Mouse (Mus musculus) limb, embryonic 10.5 days (tissue): ENCODE results near the gene Wap. TPM values are rescaled to one million over a fixed set of nuclear protein-coding genes. Genes with fewer than 3 reads are reported as not detected.
A peak's percentile ranks its signal among the peaks of the same experiment; 100 is the strongest.

Experiments used
- DNase-seq: peaks from one replicate; pipeline ENCODE4 v3.0.0-alpha.2; 2017; ENCODE audit warnings: low spot score
- H3K27ac ChIP-seq: fragments of 300-500 bp; sonication (generic); 2 replicates; pipeline ENCODE4 v1.5.1; 2016; ENCODE audit warnings: mild to moderate bottlenecking
- H3K27me3 ChIP-seq: fragments of 300-500 bp; sonication (generic); 2 replicates; pipeline ENCODE4 v1.6.1; 2016; ENCODE audit warnings: low read depth, mild to moderate bottlenecking; ENCODE audit not compliant: poor library complexity, severe bottlenecking
- H3K36me3 ChIP-seq: fragments of 300-500 bp; sonication (generic); 2 replicates; pipeline ENCODE4 v1.6.1; 2016; ENCODE audit warnings: mild to moderate bottlenecking, moderate library complexity
- H3K4me1 ChIP-seq: fragments of 300-500 bp; sonication (generic); 2 replicates; pipeline ENCODE4 v1.6.1; 2016
- H3K4me3 ChIP-seq: fragments of 300-500 bp; sonication (generic); 2 replicates; pipeline ENCODE4 v1.5.1; 2016; ENCODE audit warnings: mild to moderate bottlenecking, moderate library complexity
- H3K9me3 ChIP-seq: fragments of 300-500 bp; sonication (generic); replicated peaks from 2 replicates; pipeline ENCODE4 v1.6.1; 2016; ENCODE audit warnings: mild to moderate bottlenecking
- WGBS: fragments of 180-500 bp; shearing (Covaris S2); methylation state at CpG from one replicate; pipeline ENCODE4 v1.1.7; 2016; 5-methylcytosine and 5-hydroxymethylcytosine counted together
- polyA plus RNA-seq: library from polyadenylated mRNA; unstranded; fragments of >200 nt; fragmentation: Nextera tagmentation; extraction: Ambion mirVana; gene quantifications from 2 replicates; pipeline ENCODE4 v1.2.1, GENCODE M21; 2016

Gene Wap
- polyA plus RNA-seq, result not detected in 2 replicates

- H3K27ac ChIP-seq, result no peak within 1 kb of the TSS
- no peaks in the 10 kb centered on the region; the same call in 1 of the 2 replicates for H3K4me1 ChIP-seq
- H3K4me3 ChIP-seq, result no peak within 1 kb of the TSS
- no peaks in the 10 kb centered on the region for H3K36me3 ChIP-seq
- H3K9me3 ChIP-seq, result no peaks in the 10 kb centered on the region
- DNase-seq, result no peak
- H3K27me3 ChIP-seq, result no peaks in the 10 kb centered on the region
- 87% methylated on average over 4 of the region's 4 CpGs for WGBS
Observed at GRCm38 (mm10) chr11:6638537-6638936, at the start of gene Wap. Wap (minus strand) TSS chr11:6638637.

- WGBS, result 76% methylated on average over 3 of the region's 3 CpGs
- no peaks in the 10 kb centered on the region for H3K36me3 ChIP-seq
- H3K4me1 ChIP-seq, result peaks cover 10% of the 10 kb centered on the region
- no peaks in the 10 kb centered on the region for H3K9me3 ChIP-seq
- no peak overlapping the region for H3K4me3 ChIP-seq
- no peak for DNase-seq
- H3K27me3 ChIP-seq, result no peaks in the 10 kb centered on the region
- no peak overlapping the region for H3K27ac ChIP-seq
Observed at GRCm38 (mm10) chr11:6684741-6685140, 46.3 kb upstream of the Wap start.

DNA sequence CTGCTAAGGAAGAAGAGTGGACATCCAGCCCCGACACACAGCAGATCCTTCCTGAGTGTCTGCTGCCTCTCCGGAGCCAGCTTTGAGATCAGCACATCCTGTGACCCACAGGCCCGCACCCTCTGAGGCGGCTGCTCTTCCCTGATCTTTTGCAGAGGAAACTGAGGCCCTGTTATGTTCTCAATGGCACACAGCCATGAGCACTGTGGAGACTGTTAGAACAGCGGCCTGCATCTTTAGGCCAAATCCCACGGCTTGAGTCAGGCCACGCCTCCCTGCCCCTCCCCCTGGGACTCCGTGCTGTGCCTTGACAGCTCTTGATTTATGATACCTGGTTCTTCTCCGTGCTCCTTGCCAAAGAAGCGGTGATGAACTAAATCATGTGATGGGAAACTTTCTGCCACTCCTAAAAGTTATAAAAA is 42.0 kb upstream of the Wap start:
- Histone ChIP-seq H3K4me3 (no peak overlapping the region; the same call in 1 of the 2 replicates), H3K36me3 (no peaks in the 10 kb centered on the region), H3K4me1 (peaks cover 11% of the 10 kb centered on the region), H3K27ac (peak overlapping the region; percentile 76), H3K27me3 (no peaks in the 10 kb centered on the region), H3K9me3 (no peaks in the 10 kb centered on the region)
- 25% methylated on average over 10 of the region's 10 CpGs for WGBS
- DNase-seq, result peak; percentile 65

GRCm38 (mm10) chr11:6679694-6680396 is 41.4 kb upstream of the Wap start:
- Histone ChIP-seq H3K9me3 (no peaks in the 10 kb centered on the region), H3K4me1 (peaks cover 11% of the 10 kb centered on the region), H3K4me3 (no peak overlapping the region), H3K27ac (peak overlapping the region; percentile 76), H3K36me3 (no peaks in the 10 kb centered on the region), H3K27me3 (no peaks in the 10 kb centered on the region)
- 75% methylated on average over 17 of the region's 17 CpGs for WGBS
- DNase-seq, result no peak

- Histone ChIP-seq H3K27me3 (no peaks in the 10 kb centered on the region), H3K36me3 (no peaks in the 10 kb centered on the region), H3K27ac (no peak overlapping the region), H3K4me1 (peaks cover 11% of the 10 kb centered on the region), H3K4me3 (no peak overlapping the region), H3K9me3 (no peaks in the 10 kb centered on the region)
- DNase-seq, result no peak
- WGBS, result 31% methylated on average over 7 of the region's 7 CpGs
Observed at GRCm38 (mm10) chr11:6677530-6677929, 39.1 kb upstream of the Wap start.

GRCm38 (mm10) chr11:6676641-6677040 is 38.2 kb upstream of the Wap start:
- H3K9me3 ChIP-seq, result no peaks in the 10 kb centered on the region
- H3K4me3 ChIP-seq, result no peak overlapping the region
- 86% methylated on average over 9 of the region's 9 CpGs for WGBS
- H3K4me1 ChIP-seq, result peaks cover 11% of the 10 kb centered on the region
- H3K36me3 ChIP-seq, result no peaks in the 10 kb centered on the region
- no peaks in the 10 kb centered on the region for H3K27me3 ChIP-seq
- no peak overlapping the region for H3K27ac ChIP-seq
- DNase-seq, result no peak

GRCm38 (mm10) chr11:6675402-6675801 is 37.0 kb upstream of the Wap start:
- Histone ChIP-seq H3K4me3 (no peak overlapping the region), H3K9me3 (no peaks in the 10 kb centered on the region), H3K27ac (no peak overlapping the region), H3K36me3 (no peaks in the 10 kb centered on the region), H3K27me3 (no peaks in the 10 kb centered on the region), H3K4me1 (peaks cover 8% of the 10 kb centered on the region)
- DNase-seq, result no peak
- WGBS, result 63% methylated on average over 7 of the region's 7 CpGs

GRCm38 (mm10) chr11:6674701-6675100 is 36.3 kb upstream of the Wap start:
- Histone ChIP-seq H3K4me1 (peaks cover under 1% of the 10 kb centered on the region; the same call in 1 of the 2 replicates), H3K9me3 (no peaks in the 10 kb centered on the region), H3K36me3 (no peaks in the 10 kb centered on the region), H3K27me3 (no peaks in the 10 kb centered on the region), H3K27ac (no peak overlapping the region), H3K4me3 (no peak overlapping the region)
- 91% methylated on average over 9 of the region's 9 CpGs for WGBS
- DNase-seq, result no peak

- no peaks in the 10 kb centered on the region for H3K9me3 ChIP-seq
- no peaks in the 10 kb centered on the region for H3K4me1 ChIP-seq
- no peak overlapping the region for H3K27ac ChIP-seq
- H3K27me3 ChIP-seq, result no peaks in the 10 kb centered on the region
- no peak overlapping the region for H3K4me3 ChIP-seq
- no peaks in the 10 kb centered on the region for H3K36me3 ChIP-seq
- 86% methylated on average over 4 of the region's 4 CpGs for WGBS
- no peak for DNase-seq
Observed at GRCm38 (mm10) chr11:6670826-6671225, 32.4 kb upstream of the Wap start.

DNA sequence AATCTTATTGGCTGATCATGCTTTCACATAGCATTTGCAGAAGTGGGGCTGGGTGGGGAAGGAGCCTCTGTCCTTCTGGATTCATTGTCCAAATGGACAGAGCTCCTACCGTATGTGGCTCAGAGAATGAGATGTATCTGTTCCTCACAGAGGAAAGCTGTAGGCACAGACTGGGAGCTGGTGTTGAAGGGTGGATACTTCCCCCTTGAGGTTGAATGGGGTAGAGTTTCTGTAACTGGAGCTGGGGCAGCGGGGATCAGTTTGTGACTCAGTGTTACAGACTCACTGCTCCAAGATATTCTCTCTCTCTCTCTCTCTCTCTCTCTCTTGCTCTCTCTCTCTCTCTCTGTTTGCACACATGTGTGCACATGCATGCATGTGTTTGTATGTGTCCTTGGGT is 31.6 kb upstream of the Wap start:
- no peak for DNase-seq
- no peak overlapping the region for H3K27ac ChIP-seq
- H3K27me3 ChIP-seq, result no peaks in the 10 kb centered on the region
- no peak overlapping the region for H3K4me3 ChIP-seq
- no peaks in the 10 kb centered on the region for H3K36me3 ChIP-seq
- no peaks in the 10 kb centered on the region for H3K9me3 ChIP-seq
- WGBS, result 42% methylated on average over 2 of the region's 2 CpGs
- H3K4me1 ChIP-seq, result no peaks in the 10 kb centered on the region

DNA sequence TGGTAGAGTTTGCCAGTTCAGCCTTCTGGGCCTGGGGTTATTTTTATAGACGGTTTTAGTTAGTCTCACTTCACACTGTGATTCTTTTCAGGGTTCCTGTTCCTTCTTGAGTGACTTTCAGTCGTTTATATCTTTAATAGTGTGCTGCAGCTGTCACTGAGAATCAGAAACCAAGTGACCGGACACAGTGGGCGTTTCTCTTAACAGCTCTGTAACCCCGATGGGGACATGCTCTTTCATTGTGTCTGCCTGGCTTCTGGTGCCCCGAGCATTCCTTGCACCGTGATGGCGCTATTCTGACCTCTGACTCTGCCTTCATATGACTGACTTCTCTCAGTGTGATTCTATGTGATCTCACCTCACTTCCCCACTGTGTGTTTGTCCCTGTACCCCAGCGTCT is 30.6 kb upstream of the Wap start:
- no peak overlapping the region for H3K27ac ChIP-seq
- 77% methylated on average over 9 of the region's 9 CpGs for WGBS
- no peak for DNase-seq
- H3K4me3 ChIP-seq, result no peak overlapping the region
- no peaks in the 10 kb centered on the region for H3K36me3 ChIP-seq
- no peaks in the 10 kb centered on the region for H3K4me1 ChIP-seq
- H3K27me3 ChIP-seq, result no peaks in the 10 kb centered on the region
- no peaks in the 10 kb centered on the region for H3K9me3 ChIP-seq

GRCm38 (mm10) chr11:6666634-6667033 is 28.2 kb upstream of the Wap start:
- Histone ChIP-seq H3K4me1 (no peaks in the 10 kb centered on the region), H3K9me3 (no peaks in the 10 kb centered on the region), H3K36me3 (no peaks in the 10 kb centered on the region), H3K27ac (no peak overlapping the region), H3K27me3 (no peaks in the 10 kb centered on the region), H3K4me3 (no peak overlapping the region)
- WGBS, result 78% methylated on average over 2 of the region's 2 CpGs
- DNase-seq, result no peak

DNA sequence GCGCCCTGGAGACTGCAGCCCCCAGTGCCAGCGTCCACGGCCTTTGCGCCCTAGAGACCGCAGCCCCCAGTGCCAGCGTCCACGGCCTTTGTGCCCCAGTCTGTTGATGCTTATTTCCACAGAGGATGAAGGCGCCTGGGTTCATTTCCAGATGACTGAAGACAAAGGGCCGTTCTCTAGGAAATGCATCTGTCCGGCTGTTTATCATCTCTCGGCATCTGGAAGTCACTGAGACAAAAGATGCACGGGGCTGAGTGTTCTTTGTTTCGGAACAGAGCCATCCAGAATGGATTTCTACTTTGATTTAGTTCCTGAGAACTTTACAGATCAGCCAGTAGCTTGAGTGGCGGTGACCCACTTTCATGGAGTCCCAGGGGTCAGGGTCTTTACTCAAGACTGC is 22.8 kb upstream of the Wap start:
- WGBS, result 85% methylated on average over 14 of the region's 14 CpGs
- Histone ChIP-seq H3K36me3 (no peaks in the 10 kb centered on the region), H3K27me3 (0 out of 2 replicates have a peak, but pooled peaks cover 6% of the 10 kb centered on the region), H3K4me3 (no peak overlapping the region), H3K9me3 (no peaks in the 10 kb centered on the region), H3K4me1 (peaks cover 12% of the 10 kb centered on the region), H3K27ac (no peak overlapping the region)
- no peak for DNase-seq

DNA sequence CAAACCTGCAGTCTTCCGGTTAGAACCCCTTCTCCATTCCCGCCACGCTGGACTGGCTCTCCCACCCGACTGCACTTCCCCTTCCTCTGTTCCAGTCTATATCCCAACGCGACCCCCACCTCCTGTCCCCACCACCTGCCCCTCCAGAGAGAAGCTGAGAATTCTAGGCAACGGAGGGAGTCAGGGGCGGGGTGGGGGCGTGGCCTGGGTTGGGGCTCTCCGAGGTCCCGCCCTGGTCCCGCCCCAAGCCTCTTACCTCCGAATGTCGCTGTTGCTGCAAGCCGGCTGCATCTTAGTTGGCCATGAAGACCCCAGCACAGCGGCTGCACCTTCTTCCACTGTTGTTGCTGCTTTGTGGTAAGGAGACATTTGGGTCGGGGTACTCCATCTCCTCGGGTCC is 19.8 kb upstream of the Wap start, which contains the start of gene Ramp3:
TSS of gene Ramp3 (plus strand) at position 251 of the 400 bp plus-strand sequence.
- Histone ChIP-seq H3K27me3 (0 out of 2 replicates have a peak, but pooled peaks cover 6% of the 10 kb centered on the region), H3K27ac (peak within 1 kb of the TSS; percentile 5; the same call in 1 of the 2 replicates), H3K36me3 (no peaks in the 10 kb centered on the region), H3K4me3 (peak within 1 kb of the TSS; percentile 53), H3K9me3 (no peaks in the 10 kb centered on the region), H3K4me1 (peaks cover 12% of the 10 kb centered on the region)
- under 1% methylated on average over 18 of the region's 18 CpGs for WGBS
- peak; percentile 82 for DNase-seq
